Mouse (Mus musculus) hindbrain, embryonic 16.5 days (tissue): ENCODE results near the gene Fah. TPM values are rescaled to one million over a fixed set of nuclear protein-coding genes. Genes with fewer than 3 reads are reported as not detected.
A peak's percentile ranks its signal among the peaks of the same experiment; 100 is the strongest.

ENCODE experiments used
- ATAC-seq: fragments of 200-750 bp; cut with Nextera tagmentation; 2 replicates; pipeline ENCODE4 v1.8.0; 2017; ENCODE audit warnings: moderate TSS enrichment, moderate library complexity
- H3K27ac ChIP-seq: fragments of 300-500 bp; sonication (generic); 2 replicates; pipeline ENCODE4 v1.5.1; 2014; ENCODE audit warnings: low read depth, mild to moderate bottlenecking, control low read depth, low read length, moderate library complexity
- H3K27me3 ChIP-seq: fragments of 300-500 bp; sonication (generic); replicated peaks from 2 replicates; pipeline ENCODE4 v1.6.1; 2014; ENCODE audit warnings: low read length; ENCODE audit not compliant: control insufficient read depth, insufficient read depth
- H3K36me3 ChIP-seq: fragments of 300-500 bp; sonication (generic); 2 replicates; pipeline ENCODE4 v1.6.1; 2014; ENCODE audit warnings: mild to moderate bottlenecking, low read length, moderate library complexity, mixed read lengths; ENCODE audit not compliant: control insufficient read depth, insufficient read depth
- H3K4me1 ChIP-seq: fragments of 300-500 bp; sonication (generic); 2 replicates; pipeline ENCODE4 v1.6.1; 2014; ENCODE audit warnings: low read depth, low read length; ENCODE audit not compliant: control insufficient read depth, insufficient read depth
- H3K4me2 ChIP-seq: fragments of 300-500 bp; sonication (generic); 2 replicates; pipeline ENCODE4 v1.6.1; 2014; ENCODE audit warnings: mild to moderate bottlenecking, low read length, control low read depth, moderate library complexity
- H3K4me3 ChIP-seq: fragments of 300-500 bp; sonication (generic); 2 replicates; pipeline ENCODE4 v1.5.1; 2014; ENCODE audit warnings: mild to moderate bottlenecking, low read length, control low read depth, moderate library complexity
- H3K9ac ChIP-seq: fragments of 300-500 bp; sonication (generic); 2 replicates; pipeline ENCODE4 v1.6.1; 2014; ENCODE audit warnings: low read depth, mild to moderate bottlenecking, control low read depth, low read length, moderate library complexity
- H3K9me3 ChIP-seq: fragments of 300-500 bp; sonication (generic); 2 replicates; pipeline ENCODE4 v1.6.1; 2014; ENCODE audit warnings: mild to moderate bottlenecking, low read length, moderate library complexity; ENCODE audit not compliant: control insufficient read depth
- WGBS: fragments of 180-500 bp; shearing (Covaris S2); extraction: QIAGEN DNeasy Blood & Tissue Kit; methylation state at CpG from one replicate; pipeline ENCODE4 v1.1.7; 2014; 5-methylcytosine and 5-hydroxymethylcytosine counted together
- polyA plus RNA-seq: library from polyadenylated mRNA; unstranded; fragments of >200 nt; fragmentation: Nextera tagmentation; extraction: Ambion mirVana; gene quantifications from 2 replicates; pipeline ENCODE4 v1.2.1, GENCODE M21; 2015

Gene Fah
- polyA plus RNA-seq, 1 experiment from 2014 or later = 15.9 TPM

DNA sequence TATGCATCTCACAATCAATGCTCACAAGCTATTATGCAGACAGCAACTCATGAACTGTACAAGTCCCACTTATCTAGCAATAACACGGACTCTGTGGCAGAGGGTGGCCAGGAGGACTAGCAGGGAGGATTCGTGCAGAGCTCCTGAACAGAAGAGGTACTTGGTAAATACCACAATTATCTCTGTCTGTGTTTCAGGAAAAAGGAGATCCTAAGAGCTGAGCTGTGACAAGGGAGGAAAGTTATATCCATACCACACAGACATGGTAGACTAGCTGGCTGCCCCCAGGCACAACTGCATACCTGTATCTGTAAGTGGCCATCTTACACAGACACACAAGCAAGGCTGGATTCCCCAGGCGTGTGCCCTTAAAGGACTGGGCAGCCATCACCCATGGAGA lies 5.2 kb downstream of the Fah start:
- no peaks in the 10 kb centered on the region for H3K9me3 ChIP-seq
- ATAC-seq = no peak

GRCm38 (mm10) chr7:84600631-84601030 lies 5.9 kb downstream of the Fah start:
- Histone ChIP-seq H3K9me3 (no peaks in the 10 kb centered on the region), H3K4me1 (peaks cover 11% of the 10 kb centered on the region), H3K4me2 (no peak overlapping the region), H3K36me3 (no peaks in the 10 kb centered on the region), H3K4me3 (no peak overlapping the region), H3K9ac (no peak overlapping the region), H3K27ac (no peak overlapping the region), H3K27me3 (no peaks in the 10 kb centered on the region)
- no peak for ATAC-seq
- WGBS = 97% methylated on average over 2 of the region's 2 CpGs

More for the DNA sequence above, 5.2 kb downstream of the Fah start:
- H3K4me3 ChIP-seq = no peak overlapping the region
- no peak overlapping the region for H3K9ac ChIP-seq
- no peaks in the 10 kb centered on the region for H3K36me3 ChIP-seq
- peaks cover 12% of the 10 kb centered on the region for H3K4me1 ChIP-seq
- no peaks in the 10 kb centered on the region for H3K27me3 ChIP-seq
- H3K4me2 ChIP-seq = no peak overlapping the region
- H3K27ac ChIP-seq = no peak overlapping the region
- 96% methylated on average over 3 of the region's 3 CpGs for WGBS

DNA sequence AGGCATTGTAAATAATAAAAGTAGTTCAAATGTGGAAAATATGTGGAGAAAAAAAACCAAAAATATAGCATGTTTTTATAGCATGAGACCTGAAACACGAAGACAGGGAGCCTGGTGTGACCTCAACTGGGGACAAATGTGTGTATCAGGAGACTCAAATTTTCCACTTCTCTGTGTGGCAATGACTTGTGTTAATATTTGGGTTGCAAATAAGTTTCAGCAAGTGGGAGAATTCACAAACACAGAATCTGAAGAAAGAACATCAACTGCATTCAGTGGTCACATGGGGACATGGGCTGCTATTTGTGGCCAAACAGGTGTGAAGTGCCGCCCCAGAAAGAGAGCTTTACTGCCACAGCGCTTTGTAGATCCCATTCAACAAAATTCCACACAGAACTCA lies 9.9 kb downstream of the Fah start:
- no peak for ATAC-seq
- Histone ChIP-seq H3K9me3 (no peaks in the 10 kb centered on the region), H3K4me2 (no peak overlapping the region), H3K27me3 (no peaks in the 10 kb centered on the region), H3K9ac (no peak overlapping the region), H3K4me1 (0 out of 2 replicates have a peak, but pooled peaks cover 2% of the 10 kb centered on the region), H3K27ac (no peak overlapping the region), H3K36me3 (no peaks in the 10 kb centered on the region), H3K4me3 (no peak overlapping the region)
- WGBS = 86% methylated on average over 3 of the region's 3 CpGs

DNA sequence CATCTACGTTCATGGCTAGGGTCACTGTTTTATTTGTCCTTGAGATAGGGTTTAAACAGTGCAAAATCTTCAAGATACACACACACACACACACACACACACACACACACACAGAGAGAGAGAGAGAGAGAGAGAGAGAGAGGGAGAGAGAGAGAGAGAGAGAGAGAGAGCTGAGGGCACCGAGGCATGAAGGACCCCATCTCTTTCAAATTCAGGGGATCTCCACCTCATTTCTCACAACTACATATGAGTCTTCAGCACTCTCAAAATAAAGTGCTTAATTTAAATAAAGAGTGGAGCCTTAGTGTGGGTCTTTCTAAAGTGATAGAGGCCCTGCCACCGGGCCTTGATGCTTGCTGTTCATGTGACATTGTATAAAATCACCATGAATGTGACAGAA lies 10.5 kb downstream of the Fah start:
- 90% methylated on average over 3 of the region's 3 CpGs for WGBS
- no peaks in the 10 kb centered on the region for H3K27me3 ChIP-seq

DNA sequence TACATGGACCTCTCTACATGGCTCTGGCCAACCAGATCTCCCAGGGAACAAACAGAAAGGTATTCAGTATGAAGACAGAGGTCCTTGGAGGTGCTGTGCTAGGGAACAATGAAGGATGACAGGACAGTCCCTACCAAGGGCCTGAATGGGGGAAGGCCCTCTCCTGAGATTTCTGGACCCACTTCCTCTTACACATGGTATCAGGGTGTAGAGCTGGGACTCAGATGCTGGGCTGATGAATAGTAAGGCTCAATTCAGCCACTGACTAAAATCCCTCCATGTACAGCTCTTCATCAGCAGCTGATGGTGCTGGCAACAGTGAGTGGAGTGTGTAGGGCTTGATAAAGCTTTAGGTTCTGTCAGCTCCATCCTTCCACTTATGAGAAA lies 11.6 kb downstream of the Fah start:
- 0 out of 2 replicates have a peak, but pooled peaks cover 2% of the 10 kb centered on the region for H3K4me1 ChIP-seq
- H3K4me2 ChIP-seq = no peak overlapping the region; the same call in none of the 2 replicates
- H3K9ac ChIP-seq = 0 out of 2 replicates have a peak overlapping the region, but pooled peaks have one; percentile 18
- H3K27ac ChIP-seq = no peak overlapping the region
- no peaks in the 10 kb centered on the region for H3K27me3 ChIP-seq
- no peaks in the 10 kb centered on the region for H3K9me3 ChIP-seq
- no peaks in the 10 kb centered on the region for H3K36me3 ChIP-seq
- no peak; the same call in 1 of the 2 replicates for ATAC-seq
- H3K4me3 ChIP-seq = no peak overlapping the region

More for the DNA sequence above, 10.5 kb downstream of the Fah start:
- no peak overlapping the region for H3K27ac ChIP-seq
- no peaks in the 10 kb centered on the region for H3K9me3 ChIP-seq
- H3K4me3 ChIP-seq = no peak overlapping the region
- H3K4me1 ChIP-seq = 0 out of 2 replicates have a peak, but pooled peaks cover 2% of the 10 kb centered on the region
- no peak overlapping the region for H3K4me2 ChIP-seq
- H3K9ac ChIP-seq = no peak overlapping the region
- no peaks in the 10 kb centered on the region for H3K36me3 ChIP-seq
- no peak for ATAC-seq

- peak overlapping the region; percentile 38 for H3K4me2 ChIP-seq
- no peaks in the 10 kb centered on the region for H3K27me3 ChIP-seq
- 0 out of 2 replicates have a peak overlapping the region, but pooled peaks have one; percentile 18 for H3K9ac ChIP-seq
- H3K27ac ChIP-seq = no peak overlapping the region
- 51% methylated on average over 8 of the region's 8 CpGs for WGBS
- H3K4me1 ChIP-seq = 0 out of 2 replicates have a peak, but pooled peaks cover 2% of the 10 kb centered on the region
- H3K36me3 ChIP-seq = no peaks in the 10 kb centered on the region
- H3K9me3 ChIP-seq = no peaks in the 10 kb centered on the region
- ATAC-seq = peak; percentile 87
- no peak overlapping the region for H3K4me3 ChIP-seq
Observed at GRCm38 (mm10) chr7:84594087-84594916, 12.2 kb downstream of the Fah start.

DNA sequence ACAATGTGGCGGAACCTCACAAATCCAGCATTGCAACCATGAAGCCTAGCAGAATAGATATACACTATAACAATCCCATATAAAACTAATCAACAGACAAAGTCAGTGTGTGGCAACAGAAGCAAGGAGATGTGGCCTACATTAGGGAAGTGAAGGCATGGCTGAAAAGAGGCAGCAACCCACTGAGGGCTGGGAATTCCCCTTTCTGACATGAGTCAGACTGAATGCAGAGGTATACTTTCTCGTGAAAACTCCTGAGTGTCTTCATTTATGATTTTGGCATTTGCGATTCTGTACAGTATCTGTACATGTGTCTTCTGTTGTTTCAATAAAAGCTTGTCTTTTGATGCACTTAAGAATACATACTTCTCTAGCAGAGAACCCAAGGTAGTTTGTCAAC lies 15.2 kb downstream of the Fah start:
- H3K4me3 ChIP-seq = no peak overlapping the region
- no peak overlapping the region for H3K27ac ChIP-seq
- no peaks in the 10 kb centered on the region for H3K9me3 ChIP-seq
- no peak overlapping the region for H3K9ac ChIP-seq
- ATAC-seq = no peak
- no peaks in the 10 kb centered on the region for H3K36me3 ChIP-seq
- WGBS = 91% methylated on average over 3 of the region's 3 CpGs
- H3K4me1 ChIP-seq = 0 out of 2 replicates have a peak, but pooled peaks cover 2% of the 10 kb centered on the region
- H3K4me2 ChIP-seq = no peak overlapping the region
- H3K27me3 ChIP-seq = no peaks in the 10 kb centered on the region

- WGBS = 84% methylated on average over 2 of the region's 2 CpGs
- no peaks in the 10 kb centered on the region for H3K36me3 ChIP-seq
- ATAC-seq = no peak
- H3K9ac ChIP-seq = no peak overlapping the region
- H3K9me3 ChIP-seq = no peaks in the 10 kb centered on the region
- no peak overlapping the region for H3K4me3 ChIP-seq
- no peaks in the 10 kb centered on the region for H3K27me3 ChIP-seq
- H3K27ac ChIP-seq = no peak overlapping the region
- H3K4me2 ChIP-seq = no peak overlapping the region
- 0 out of 2 replicates have a peak, but pooled peaks cover 2% of the 10 kb centered on the region for H3K4me1 ChIP-seq
Observed at GRCm38 (mm10) chr7:84590622-84591021, 15.9 kb downstream of the Fah start.

- H3K9me3 ChIP-seq = no peaks in the 10 kb centered on the region
- 0 out of 2 replicates have a peak, but pooled peaks have one; percentile 38 for ATAC-seq
- H3K36me3 ChIP-seq = no peaks in the 10 kb centered on the region
- WGBS = 86% methylated on average over 5 of the region's 5 CpGs
- H3K27ac ChIP-seq = no peak overlapping the region
- H3K4me3 ChIP-seq = no peak overlapping the region
- no peak overlapping the region for H3K9ac ChIP-seq
- H3K4me1 ChIP-seq = no peaks in the 10 kb centered on the region
- no peak overlapping the region for H3K4me2 ChIP-seq
- H3K27me3 ChIP-seq = no peaks in the 10 kb centered on the region
Observed at GRCm38 (mm10) chr7:84587101-84587783, 19.3 kb downstream of the Fah start.
